Mouse (Mus musculus) splenic B cell, adult 2 months (primary cell): ENCODE measurements around the gene Olfr378.

Source experiments
- DNase-seq: peaks from one replicate; pipeline ENCODE4 v3.0.0-alpha.2; 2011; ENCODE audit warnings: low read depth, low spot score
- H3K27me3 ChIP-seq: 2 replicates; pipeline ENCODE4 v1.6.1; 2012; ENCODE audit warnings: mild to moderate bottlenecking, low read length, moderate library complexity, mixed read lengths; ENCODE audit not compliant: control insufficient read depth, poor library complexity, insufficient read depth, severe bottlenecking
- H3K36me3 ChIP-seq: 2 replicates; pipeline ENCODE4 v1.6.1; 2012; ENCODE audit warnings: mild to moderate bottlenecking, low read length, moderate library complexity, mixed read lengths; ENCODE audit not compliant: control insufficient read depth, poor library complexity, insufficient read depth, severe bottlenecking

Olfr378 gene

GRCm38 (mm10) chr11:73428377-73428776 lies at the start of gene Olfr378:
Gene Olfr378 (minus strand): TSS chr11:73428477.
- no peak for DNase-seq
- Histone ChIP-seq H3K27me3 (no peaks in the 10 kb centered on the region), H3K36me3 (no peaks in the 10 kb centered on the region)

- no peak for DNase-seq
- Histone ChIP-seq H3K36me3 (no peaks in the 10 kb centered on the region), H3K27me3 (no peaks in the 10 kb centered on the region)
Observed at GRCm38 (mm10) chr11:73457408-73457807, 29.1 kb upstream of the Olfr378 start, which contains the start of gene Olfr380. Gene Olfr380 (minus strand): TSS chr11:73457508.

GRCm38 (mm10) chr11:73399514-73399913 lies 28.8 kb downstream of the Olfr378 start, which contains the start of gene Olfr1:
Gene Olfr1 (minus strand): TSS chr11:73399614.
- H3K27me3 ChIP-seq = no peaks in the 10 kb centered on the region
- H3K36me3 ChIP-seq = no peaks in the 10 kb centered on the region
- DNase-seq = no peak

- H3K27me3 ChIP-seq = no peaks in the 10 kb centered on the region
- no peaks in the 10 kb centered on the region for H3K36me3 ChIP-seq
- no peak for DNase-seq
Observed at GRCm38 (mm10) chr11:73395374-73395773, 32.9 kb downstream of the Olfr378 start.
